Mouse (Mus musculus): ENCODE measurements around the gene Gm42715. TPM values are rescaled to one million over a fixed set of nuclear protein-coding genes. Genes with fewer than 3 reads are reported as not detected.

Gene Gm42715
- total RNA-seq, 2 experiments from 2014 or later: 16.5 to 17.1 TPM

DNA sequence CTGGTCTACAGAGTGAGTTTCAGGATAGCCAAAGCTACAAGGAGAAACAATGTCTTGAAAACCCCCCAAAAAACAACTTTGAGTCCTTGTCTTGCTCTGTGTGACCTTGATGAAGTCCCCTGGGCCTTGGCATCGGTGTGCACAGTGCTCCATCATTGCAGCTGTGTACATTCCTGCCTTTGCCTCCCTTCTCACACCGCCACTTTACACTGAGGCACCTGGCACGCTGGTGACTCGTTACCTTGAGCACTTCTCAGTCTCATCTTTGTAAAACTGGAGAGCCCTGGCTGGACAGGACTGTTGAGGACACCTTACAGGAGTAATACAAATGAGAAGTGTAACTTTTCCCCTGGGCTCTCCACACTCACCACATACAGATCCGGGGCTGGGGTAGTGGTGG lies 67.8 kb downstream of the Gm42715 start:
- DNase-seq: no peak

DNA sequence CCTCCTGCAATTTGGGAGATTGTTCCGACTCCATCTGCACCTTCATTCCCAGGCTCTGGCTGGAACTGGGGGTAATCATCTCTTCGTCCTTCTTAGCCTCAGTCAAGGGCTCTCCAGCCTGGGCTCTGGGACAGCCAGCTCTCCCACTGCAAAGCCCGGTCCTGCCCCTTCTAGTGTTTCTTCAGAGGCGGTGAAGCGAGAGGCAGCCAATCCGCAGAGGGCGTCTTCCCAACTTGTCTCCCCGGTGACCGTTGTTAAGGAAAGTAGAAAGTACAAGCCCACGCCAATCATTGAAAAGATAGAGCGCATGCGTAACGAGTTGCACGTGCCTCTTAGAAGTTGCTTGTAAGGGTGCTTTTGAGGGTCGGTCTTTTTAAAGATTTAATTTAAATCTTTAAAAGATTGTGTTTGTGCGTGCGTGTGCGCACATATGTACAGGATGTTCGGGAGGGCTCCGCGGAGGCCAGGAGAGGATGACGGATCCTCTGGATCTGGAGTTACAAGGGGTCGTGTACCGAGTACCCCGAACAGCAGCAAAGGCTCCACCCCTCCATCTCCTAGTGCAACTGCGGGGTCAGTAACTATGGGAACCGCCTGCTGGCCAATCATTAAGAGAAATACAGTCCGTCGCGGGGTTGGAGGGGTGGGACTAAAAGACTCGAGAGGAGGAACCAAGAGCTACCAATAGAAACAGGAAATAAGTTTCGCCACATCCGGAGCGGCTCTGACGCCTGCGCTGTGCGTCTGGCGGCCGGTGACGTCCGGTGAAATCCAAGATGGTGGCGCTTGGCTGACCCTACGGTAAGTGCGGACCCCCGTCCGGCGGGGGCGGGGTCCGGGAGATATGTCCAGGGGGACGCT lies 68.9 kb downstream of the Gm42715 start, which contains the start of the genes Ccdc189 and Rnf40:
Gene Ccdc189 (minus strand): TSS at position 585 of the 861 bp plus-strand sequence.
Gene Rnf40 (plus strand): TSS at position 757 of the 861 bp plus-strand sequence.
- DNase-seq: peak; percentile 92

GRCm38 (mm10) chr7:127588901-127589300 lies 69.5 kb downstream of the Gm42715 start:
- DNase-seq: no peak

DNA sequence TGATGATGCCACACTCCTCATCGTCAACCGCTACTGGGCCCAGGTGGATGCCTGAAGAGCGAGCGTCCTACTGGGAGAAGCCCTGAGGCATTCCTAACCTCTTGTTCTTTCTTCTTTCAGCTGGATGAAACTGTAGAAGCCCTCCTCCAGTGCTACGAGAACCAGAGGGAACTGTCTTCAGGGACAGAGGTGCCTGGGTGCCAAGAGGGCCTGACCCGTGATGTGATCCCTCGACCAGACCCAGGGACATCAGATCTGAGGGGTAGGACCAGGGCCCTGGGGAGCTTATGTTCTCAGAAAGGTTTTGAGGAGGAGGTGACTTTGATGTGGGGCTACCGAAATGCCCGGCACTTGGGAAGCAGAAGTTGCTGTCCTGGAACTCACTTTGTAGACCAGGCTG lies 70.3 kb downstream of the Gm42715 start:
- no peak for DNase-seq

DNA sequence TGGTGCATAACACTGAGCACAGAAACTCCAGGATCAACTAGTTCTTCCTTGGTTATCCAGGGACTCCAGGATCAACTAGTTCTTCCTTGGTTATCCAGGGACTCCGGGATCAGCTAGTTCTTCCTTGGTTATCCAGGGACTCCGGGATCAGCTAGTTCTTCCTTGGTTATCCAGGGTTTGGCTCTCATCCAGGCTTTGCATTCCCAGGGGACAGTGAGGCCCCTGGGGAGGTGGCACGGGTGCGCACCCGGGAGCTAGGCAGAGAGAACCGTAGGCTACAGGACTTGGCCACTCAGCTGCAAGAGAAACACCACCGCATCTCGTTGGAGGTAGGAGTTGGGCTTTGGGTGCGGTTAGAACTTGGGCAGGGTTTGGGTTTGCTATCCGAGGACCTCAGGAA lies 71.7 kb downstream of the Gm42715 start:
- DNase-seq: peak; percentile 51

GRCm38 (mm10) chr7:127592575-127592974 lies 73.2 kb downstream of the Gm42715 start:
- DNase-seq: no peak

GRCm38 (mm10) chr7:127596747-127597146 lies 77.4 kb downstream of the Gm42715 start:
- DNase-seq: no peak

GRCm38 (mm10) chr7:127600612-127601011 lies 81.2 kb downstream of the Gm42715 start:
- DNase-seq: no peak

- no peak for DNase-seq
Observed at GRCm38 (mm10) chr7:127601735-127602134, 82.4 kb downstream of the Gm42715 start.

DNA sequence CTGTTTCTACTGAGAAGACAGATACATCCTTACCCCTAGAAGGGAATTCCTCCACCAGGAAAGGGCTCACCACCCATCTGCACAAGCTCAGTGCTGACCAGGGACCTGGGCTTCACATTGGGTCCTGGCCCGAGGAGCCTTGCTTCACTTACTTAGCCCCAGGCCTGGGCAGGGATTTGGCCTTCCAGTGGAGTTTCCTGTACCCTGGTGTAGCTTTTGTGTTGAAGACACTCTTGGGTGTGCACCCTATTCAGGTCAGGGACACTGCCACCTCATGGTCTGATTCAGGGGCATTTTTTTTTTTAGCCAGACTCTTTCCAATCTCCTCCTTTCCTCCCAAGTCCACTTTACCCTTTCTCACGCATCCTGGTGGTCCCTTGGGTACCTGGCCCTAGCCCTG lies 83.5 kb downstream of the Gm42715 start:
- no peak for DNase-seq

DNA sequence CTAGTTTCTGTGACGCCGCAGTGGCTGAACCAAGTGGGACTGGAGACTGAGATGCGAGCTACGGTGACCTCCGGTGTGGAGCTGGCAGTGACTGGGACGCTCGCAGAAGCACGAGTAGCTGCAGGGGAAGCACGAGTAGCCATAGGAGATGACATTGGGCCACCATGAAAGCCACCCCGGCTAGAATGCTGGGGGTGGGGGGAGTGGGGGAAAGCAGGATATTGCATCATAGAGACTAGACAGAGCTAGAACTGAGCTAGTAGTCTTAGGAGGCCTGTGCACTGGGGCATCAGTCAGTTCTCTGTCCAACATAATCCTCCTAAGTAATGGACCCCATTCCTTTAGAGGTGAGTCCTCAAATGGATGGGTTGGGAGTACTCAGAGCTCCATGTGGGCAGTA lies 84.9 kb downstream of the Gm42715 start:
- DNase-seq: no peak

GRCm38 (mm10) chr7:127607150-127607549 lies 87.8 kb downstream of the Gm42715 start:
- DNase-seq: no peak

DNA sequence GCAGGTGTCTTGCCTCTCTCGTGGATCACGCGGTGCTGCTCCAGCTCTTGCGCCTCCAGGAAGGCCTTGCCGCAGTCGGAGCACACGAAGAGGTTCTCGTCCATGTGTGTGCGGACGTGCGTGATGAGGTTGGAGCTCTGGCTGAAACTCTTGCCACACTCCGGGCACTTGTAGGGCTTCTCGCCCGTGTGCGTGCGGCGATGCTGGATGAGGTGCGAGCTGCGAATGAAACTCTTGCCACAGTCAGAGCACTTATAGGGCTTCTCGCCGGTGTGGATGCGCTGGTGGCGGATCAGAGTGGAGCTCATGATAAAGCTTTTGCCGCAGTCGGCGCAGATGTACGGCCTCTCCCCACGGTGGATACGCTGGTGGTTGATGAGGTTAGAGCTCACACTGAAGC lies 91.6 kb downstream of the Gm42715 start:
- no peak for DNase-seq

DNA sequence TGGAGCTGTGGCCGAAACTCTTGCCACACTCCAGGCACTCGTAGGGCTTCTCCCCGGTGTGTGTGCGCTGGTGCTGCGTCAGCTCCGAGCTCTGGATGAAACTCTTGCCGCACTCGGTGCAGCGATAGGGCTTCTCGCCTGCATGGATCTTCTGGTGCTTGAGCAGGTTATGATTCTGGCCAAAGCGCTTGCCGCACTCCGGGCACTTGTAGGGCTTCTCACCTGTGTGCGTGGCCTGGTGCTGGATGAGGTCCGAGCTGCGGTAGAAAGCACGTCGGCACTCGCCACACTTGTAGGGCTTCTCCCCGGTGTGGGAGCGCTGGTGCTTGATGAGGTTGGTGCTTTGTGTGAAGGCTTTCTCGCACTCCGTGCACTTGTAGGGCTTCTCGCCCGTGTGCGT lies 92.2 kb downstream of the Gm42715 start:
- no peak for DNase-seq

- no peak for DNase-seq
Observed at GRCm38 (mm10) chr7:127613501-127613900, 94.1 kb downstream of the Gm42715 start.

DNA sequence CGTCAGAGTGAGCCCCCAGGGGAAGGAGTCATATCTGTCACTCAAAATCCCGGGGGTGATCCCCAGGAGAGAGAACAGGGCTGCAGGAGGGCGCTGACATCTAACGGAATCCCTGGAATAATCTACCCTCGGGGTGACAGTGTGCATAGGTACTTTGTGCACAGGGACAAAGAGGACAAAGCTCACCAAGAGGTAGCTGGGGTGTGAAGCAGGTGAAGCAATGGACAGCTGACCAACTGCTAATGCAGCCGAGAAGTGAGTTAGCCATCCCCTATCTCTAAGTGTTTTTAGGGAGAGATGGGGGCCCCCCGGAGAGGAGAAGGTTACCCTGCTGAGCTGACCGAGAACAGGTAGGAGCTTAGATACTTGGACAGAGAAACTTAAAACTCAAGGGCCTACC lies 94.7 kb downstream of the Gm42715 start:
- no peak for DNase-seq

DNA sequence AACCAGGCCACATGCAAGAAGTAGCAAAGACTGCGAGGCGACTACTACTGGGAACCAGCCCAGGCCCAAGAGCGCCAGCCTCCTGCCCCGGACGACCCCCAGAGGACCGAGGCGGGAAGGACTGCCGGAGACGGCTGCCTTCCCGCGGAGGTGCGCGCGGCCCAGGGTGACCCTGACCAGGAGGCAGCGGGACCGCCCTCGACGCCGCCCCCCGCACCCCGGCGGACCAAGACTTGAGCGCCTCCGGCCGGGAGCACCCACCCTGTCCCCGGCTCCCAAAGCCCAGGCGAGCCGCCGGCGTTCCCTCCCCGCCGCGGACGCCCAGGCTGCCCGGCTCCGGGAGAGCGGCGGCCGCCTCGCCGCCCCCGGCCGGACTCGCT lies 95.1 kb downstream of the Gm42715 start:
- peak; percentile 77 for DNase-seq

GRCm38 (mm10) chr7:127614891-127615843 lies 95.8 kb downstream of the Gm42715 start, which contains the start of gene Zfp629:
Zfp629 (minus strand) TSS chr7:127615797.
- DNase-seq: peak; percentile 84

GRCm38 (mm10) chr7:127616336-127616735 lies 97.0 kb downstream of the Gm42715 start:
- DNase-seq: no peak

Measured in heart, postnatal 4 days (tissue).